Mouse (Mus musculus) kidney, embryonic 15.5 days (tissue): ENCODE data around the gene Zrsr2. TPM values are rescaled to one million over a fixed set of nuclear protein-coding genes. Genes with fewer than 3 reads are reported as not detected.

Source experiments
- ATAC-seq: fragments of 200-750 bp; cut with Nextera tagmentation; replicated peaks from 2 replicates; pipeline ENCODE4 v1.8.0; 2017; ENCODE audit warnings: moderate TSS enrichment; ENCODE audit not compliant: low FRiP score
- H3K27ac ChIP-seq: fragments of 300-500 bp; sonication (generic); 2 replicates; pipeline ENCODE4 v1.5.1; 2015; ENCODE audit warnings: mild to moderate bottlenecking, inconsistent platforms
- H3K27me3 ChIP-seq: fragments of 300-500 bp; sonication (generic); 2 replicates; pipeline ENCODE4 v1.6.1; 2015; ENCODE audit warnings: inconsistent platforms
- H3K36me3 ChIP-seq: fragments of 300-500 bp; sonication (generic); 2 replicates; pipeline ENCODE4 v1.6.1; 2015; ENCODE audit warnings: inconsistent platforms
- H3K4me1 ChIP-seq: fragments of 300-500 bp; sonication (generic); 2 replicates; pipeline ENCODE4 v1.6.1; 2015; ENCODE audit warnings: inconsistent platforms
- H3K4me2 ChIP-seq: fragments of 300-500 bp; sonication (generic); 2 replicates; pipeline ENCODE4 v1.6.1; 2015; ENCODE audit warnings: moderate library complexity, mild to moderate bottlenecking, inconsistent platforms
- H3K4me3 ChIP-seq: fragments of 300-500 bp; sonication (generic); replicated peaks from 2 replicates; pipeline ENCODE4 v1.5.1; 2015; ENCODE audit warnings: mild to moderate bottlenecking, inconsistent platforms
- H3K9ac ChIP-seq: fragments of 300-500 bp; sonication (generic); 2 replicates; pipeline ENCODE4 v1.6.1; 2015; ENCODE audit warnings: mild to moderate bottlenecking, inconsistent platforms
- H3K9me3 ChIP-seq: fragments of 300-500 bp; sonication (generic); replicated peaks from 2 replicates; pipeline ENCODE4 v1.6.1; 2016; ENCODE audit warnings: inconsistent platforms
- WGBS: fragments of 180-500 bp; shearing (Covaris S2); methylation state at CpG from one replicate; pipeline ENCODE4 v1.1.7; 2015; ENCODE audit warnings: mixed read lengths; 5-methylcytosine and 5-hydroxymethylcytosine counted together
- polyA plus RNA-seq: library from polyadenylated mRNA; unstranded; fragments of >200 nt; fragmentation: Nextera tagmentation; extraction: Ambion mirVana; gene quantifications from 2 replicates; pipeline ENCODE4 v1.2.1, GENCODE M21; 2015

The Zrsr2 gene
- polyA plus RNA-seq, 1 experiment from 2014 or later = 60.8 TPM

DNA sequence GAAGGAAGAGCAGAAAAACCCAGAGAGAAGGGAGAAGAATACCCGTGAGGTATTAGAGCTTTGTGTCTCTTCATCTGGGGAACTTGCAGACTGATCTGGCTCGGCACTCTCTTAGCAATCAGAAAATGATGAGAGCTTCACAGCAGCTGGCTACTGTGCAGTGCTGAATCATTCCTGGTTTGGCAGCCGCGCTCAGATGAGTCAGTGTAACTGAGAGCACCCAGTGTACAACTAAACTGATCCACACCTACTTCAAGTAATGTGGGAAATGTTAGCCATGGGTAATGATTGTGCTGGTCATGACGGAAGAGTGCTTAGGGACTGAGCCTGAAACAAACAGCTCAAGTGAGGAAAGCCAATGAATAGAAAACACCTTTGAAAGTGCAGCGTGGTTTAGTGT lies 19.9 kb downstream of the Zrsr2 start:
- Histone ChIP-seq H3K36me3 (peaks cover 53% of the 10 kb centered on the region), H3K4me1 (no peaks in the 10 kb centered on the region), H3K27ac (no peak overlapping the region), H3K4me2 (no peak overlapping the region), H3K9me3 (no peaks in the 10 kb centered on the region), H3K4me3 (no peak overlapping the region), H3K9ac (no peak overlapping the region), H3K27me3 (peaks cover 7% of the 10 kb centered on the region; the same call in 1 of the 2 replicates)
- 88% methylated on average over 6 of the region's 6 CpGs for WGBS
- ATAC-seq = no peak

DNA sequence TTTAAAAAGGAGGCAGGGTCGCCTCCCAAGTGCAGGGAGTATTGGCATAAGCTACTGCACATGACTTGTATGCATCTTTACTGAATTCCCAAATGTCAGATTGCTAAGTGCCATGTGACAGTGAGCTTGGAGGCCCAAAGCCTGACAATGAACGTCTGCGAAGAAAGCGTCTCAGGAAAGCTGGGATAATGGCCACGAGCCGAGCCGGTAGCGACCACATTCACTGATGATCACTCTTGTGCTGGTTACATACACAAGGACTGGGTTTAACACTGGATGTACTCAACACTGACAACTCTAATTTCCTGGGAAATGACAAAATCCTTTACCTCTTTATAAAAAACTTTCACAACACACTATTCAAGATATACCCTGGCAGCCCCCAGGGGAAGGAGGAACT lies 23.7 kb downstream of the Zrsr2 start:
- Histone ChIP-seq H3K9me3 (no peaks in the 10 kb centered on the region), H3K4me2 (no peak overlapping the region), H3K4me3 (no peak overlapping the region), H3K36me3 (peaks cover 26% of the 10 kb centered on the region), H3K27ac (no peak overlapping the region), H3K4me1 (no peaks in the 10 kb centered on the region), H3K27me3 (peaks cover 5% of the 10 kb centered on the region; the same call in 1 of the 2 replicates), H3K9ac (no peak overlapping the region)
- no peak for ATAC-seq
- 87% methylated on average over 8 of the region's 8 CpGs for WGBS

DNA sequence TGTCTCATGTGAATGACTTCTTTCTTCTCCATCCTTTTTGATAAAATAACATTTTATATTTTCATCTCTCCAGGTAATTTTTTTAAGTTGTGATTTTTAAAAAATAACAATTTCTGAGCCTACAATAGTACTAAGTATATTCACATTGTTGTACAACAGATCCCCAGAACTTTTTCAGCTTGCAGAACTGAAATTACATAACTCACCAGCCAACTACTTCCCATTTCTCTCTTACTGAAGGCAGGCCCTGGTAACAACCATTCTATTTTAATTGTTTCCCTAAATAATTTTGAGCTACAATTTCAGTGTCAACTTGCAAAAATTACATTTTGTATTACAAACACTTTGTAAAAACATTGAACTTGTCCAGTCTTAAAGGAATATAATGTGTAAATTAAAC lies 28.9 kb downstream of the Zrsr2 start:
- Histone ChIP-seq H3K27ac (no peak overlapping the region), H3K4me3 (no peak overlapping the region), H3K4me1 (no peaks in the 10 kb centered on the region), H3K36me3 (no peaks in the 10 kb centered on the region), H3K9ac (no peak overlapping the region), H3K4me2 (no peak overlapping the region), H3K27me3 (peaks cover 4% of the 10 kb centered on the region; the same call in 1 of the 2 replicates), H3K9me3 (no peaks in the 10 kb centered on the region)
- ATAC-seq = no peak

DNA sequence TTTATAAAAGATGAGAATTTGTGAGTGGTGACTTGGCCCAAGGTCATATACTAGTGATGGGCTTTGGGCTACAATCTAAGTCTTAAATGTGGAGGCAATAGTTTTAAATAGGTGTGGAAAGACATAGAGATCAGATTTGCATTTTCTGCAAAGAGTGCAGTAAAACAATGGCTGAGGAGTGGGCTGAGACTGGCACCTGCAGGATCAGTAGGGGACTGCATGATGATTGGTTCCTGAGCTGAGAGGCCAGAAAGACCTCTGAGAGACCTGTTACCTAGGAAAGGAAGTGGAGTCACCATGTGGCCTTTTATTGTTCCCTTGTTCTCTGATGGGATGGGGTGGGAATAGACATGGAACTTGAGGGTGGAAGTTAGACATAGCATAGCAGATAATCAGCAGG lies 45.7 kb downstream of the Zrsr2 start:
- Histone ChIP-seq H3K4me1 (no peaks in the 10 kb centered on the region), H3K9me3 (no peaks in the 10 kb centered on the region; the same call in 1 of the 2 replicates), H3K27ac (no peak overlapping the region), H3K9ac (no peak overlapping the region), H3K4me3 (no peak overlapping the region), H3K4me2 (no peak overlapping the region), H3K27me3 (peaks cover 19% of the 10 kb centered on the region), H3K36me3 (no peaks in the 10 kb centered on the region)
- ATAC-seq = no peak

DNA sequence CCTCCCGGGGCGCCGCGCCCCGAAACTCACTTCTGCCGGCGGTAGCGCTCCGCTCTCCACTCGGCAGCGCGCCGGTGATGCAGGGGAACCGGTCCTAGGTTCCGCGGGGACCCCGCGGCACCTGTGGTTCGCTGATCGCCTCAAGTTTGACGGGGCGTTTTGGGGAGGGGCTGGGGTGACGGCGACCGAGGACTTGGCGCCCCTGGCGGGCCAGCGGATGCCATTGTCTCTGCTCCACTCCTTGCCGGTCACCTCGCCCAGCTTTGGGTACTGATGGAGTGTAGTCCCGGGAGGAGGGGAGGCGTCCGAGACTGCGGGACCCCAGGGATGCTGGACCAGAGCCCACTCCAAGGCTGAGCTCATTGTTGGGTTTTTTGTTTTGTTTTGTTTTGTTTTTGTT lies 49.1 kb downstream of the Zrsr2 start:
- Histone ChIP-seq H3K9ac (peak overlapping the region; percentile 49), H3K36me3 (no peaks in the 10 kb centered on the region), H3K9me3 (no peaks in the 10 kb centered on the region; the same call in 1 of the 2 replicates), H3K27me3 (peaks cover 13% of the 10 kb centered on the region; the same call in 1 of the 2 replicates), H3K4me2 (peak overlapping the region; percentile 59), H3K4me1 (no peaks in the 10 kb centered on the region), H3K27ac (peak overlapping the region; percentile 76), H3K4me3 (peak overlapping the region; percentile 66)
- WGBS = 17% methylated on average over 34 of the region's 34 CpGs
- peak; percentile 63 for ATAC-seq

DNA sequence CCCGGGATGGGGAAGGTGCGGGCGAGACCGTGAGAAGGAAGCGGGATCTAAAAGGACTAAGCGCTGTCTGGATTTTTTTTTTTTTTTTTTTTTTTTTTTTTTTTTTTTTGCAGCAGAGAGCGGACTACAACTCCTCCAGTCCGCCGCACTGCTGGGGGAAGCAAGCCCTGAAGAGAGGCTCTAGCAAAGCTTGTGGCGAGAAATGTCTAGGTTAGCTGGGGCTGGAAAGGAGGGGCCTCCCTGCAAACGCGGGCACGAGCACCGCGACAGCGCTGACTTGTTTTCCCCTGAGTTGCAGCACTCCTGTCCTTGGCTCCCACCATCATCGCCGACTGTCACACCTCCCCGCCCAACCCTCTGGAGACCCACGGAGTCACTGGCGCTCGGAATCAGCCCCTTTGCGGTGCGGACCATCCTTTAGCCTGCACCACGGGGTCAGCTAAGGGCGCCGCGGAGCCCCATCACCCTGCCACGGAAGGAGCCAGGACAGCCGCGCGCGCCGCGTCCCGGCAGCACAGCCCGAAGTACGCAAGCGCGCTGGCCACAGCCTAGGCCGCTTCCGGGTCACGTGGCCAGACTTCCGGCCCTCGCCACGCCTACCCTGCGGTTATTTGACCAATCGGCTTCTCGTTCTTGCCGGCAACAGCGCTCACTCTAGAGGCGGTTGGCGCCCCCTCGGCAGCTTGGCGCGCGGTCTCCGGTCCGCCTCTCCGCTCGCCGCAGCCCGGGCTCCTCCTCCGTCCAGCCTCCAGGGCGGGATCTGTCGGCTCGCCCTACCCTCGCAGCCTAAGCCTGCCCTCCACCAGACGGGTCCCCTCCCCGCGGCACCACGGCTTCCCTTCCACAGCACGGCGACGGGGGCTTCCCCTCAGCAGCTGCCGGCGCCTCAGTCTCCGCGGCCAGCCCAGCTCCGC lies 49.9 kb downstream of the Zrsr2 start, which contains the start of gene Ap1s2:
Ap1s2 (plus strand) TSS at position 681 of the 914 bp plus-strand sequence.
- Histone ChIP-seq H3K36me3 (no peaks in the 10 kb centered on the region), H3K4me2 (peak within 1 kb of the TSS; percentile 59), H3K27ac (peak within 1 kb of the TSS; percentile 88), H3K27me3 (peaks cover 13% of the 10 kb centered on the region; the same call in 1 of the 2 replicates), H3K9ac (peak within 1 kb of the TSS; percentile 54), H3K9me3 (no peaks in the 10 kb centered on the region; the same call in 1 of the 2 replicates), H3K4me1 (no peaks in the 10 kb centered on the region), H3K4me3 (peak within 1 kb of the TSS; percentile 66)
- ATAC-seq = peak; percentile 100
- 23% methylated on average over 80 of the region's 80 CpGs for WGBS

DNA sequence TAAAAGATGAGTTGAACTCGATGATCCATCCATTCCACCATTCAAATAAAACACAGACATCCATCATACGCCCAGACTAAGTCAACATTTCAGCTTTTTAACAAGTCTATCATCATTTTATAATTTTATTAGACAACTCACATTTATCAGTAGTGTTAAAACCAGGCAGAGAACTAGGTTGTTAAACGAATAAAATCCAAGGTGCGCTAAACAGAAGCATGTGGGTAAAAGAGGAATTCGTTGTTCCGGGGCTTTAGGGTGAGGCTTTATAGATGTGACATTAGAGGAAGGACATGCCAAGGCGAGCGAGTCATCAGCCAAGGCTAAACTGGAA lies 50.5 kb downstream of the Zrsr2 start:
- Histone ChIP-seq H3K27me3 (peaks cover 16% of the 10 kb centered on the region; the same call in 1 of the 2 replicates), H3K4me1 (no peaks in the 10 kb centered on the region), H3K36me3 (no peaks in the 10 kb centered on the region), H3K9ac (peak overlapping the region; percentile 54), H3K4me2 (peak overlapping the region; percentile 57), H3K9me3 (no peaks in the 10 kb centered on the region; the same call in 1 of the 2 replicates), H3K4me3 (peak overlapping the region; percentile 66), H3K27ac (no peak overlapping the region; the same call in 1 of the 2 replicates)
- WGBS = 27% methylated on average over 8 of the region's 8 CpGs
- ATAC-seq = no peak

DNA sequence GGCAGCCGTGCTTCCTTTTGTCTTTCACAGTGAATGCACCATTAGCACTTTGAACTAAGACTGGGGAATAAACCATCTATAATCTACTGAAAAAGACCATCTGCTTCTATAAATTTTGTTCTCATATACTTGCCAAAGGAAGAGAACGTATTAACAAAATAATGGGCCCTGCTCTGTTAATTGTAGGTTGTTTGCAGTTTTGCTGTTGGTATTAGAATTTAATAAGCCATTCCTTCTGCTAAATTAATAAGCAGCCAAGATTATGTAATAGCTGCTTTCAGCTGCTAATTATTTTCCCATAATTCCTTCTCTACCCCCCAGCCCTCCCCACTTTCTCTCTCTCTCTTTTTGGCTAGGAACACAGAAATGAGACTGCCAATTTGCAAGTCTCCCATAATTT lies 51.6 kb downstream of the Zrsr2 start:
- no peak for ATAC-seq
- 84% methylated on average over 2 of the region's 2 CpGs for WGBS
- no peaks in the 10 kb centered on the region; the same call in 1 of the 2 replicates for H3K9me3 ChIP-seq
- peaks cover 18% of the 10 kb centered on the region for H3K27me3 ChIP-seq
- H3K27ac ChIP-seq = no peak overlapping the region
- H3K4me2 ChIP-seq = no peak overlapping the region
- H3K9ac ChIP-seq = no peak overlapping the region
- H3K36me3 ChIP-seq = no peaks in the 10 kb centered on the region
- H3K4me3 ChIP-seq = no peak overlapping the region
- H3K4me1 ChIP-seq = no peaks in the 10 kb centered on the region

DNA sequence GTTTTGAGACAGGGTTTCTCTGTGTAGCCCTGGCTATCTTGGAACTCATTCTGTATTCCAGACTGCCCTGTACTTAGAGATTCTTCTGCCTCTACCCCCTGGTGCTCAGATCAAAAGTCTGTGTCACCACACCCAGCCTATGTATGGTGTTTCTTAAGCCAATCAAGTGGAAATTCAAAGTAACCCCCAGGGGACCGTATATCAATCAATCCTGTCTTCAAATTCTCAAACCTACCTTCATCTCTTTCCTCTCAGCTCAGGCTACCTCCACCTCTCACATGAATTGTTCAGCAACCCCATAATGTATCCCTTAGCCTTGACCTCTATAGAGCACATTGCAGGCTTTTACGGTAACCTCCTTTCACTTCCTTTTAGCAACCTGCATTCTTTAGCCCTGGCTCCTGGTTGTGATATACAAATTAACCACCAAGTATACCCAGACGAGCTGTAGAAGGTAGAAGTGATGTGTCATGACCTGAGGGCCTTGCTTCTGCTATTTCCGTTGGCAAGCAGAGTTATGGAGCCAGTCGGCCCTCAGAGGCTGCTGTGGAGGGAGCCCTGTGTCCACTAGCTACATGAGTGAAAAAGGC lies 58.9 kb downstream of the Zrsr2 start:
- no peaks in the 10 kb centered on the region for H3K9me3 ChIP-seq
- H3K36me3 ChIP-seq = no peaks in the 10 kb centered on the region
- no peak overlapping the region for H3K9ac ChIP-seq
- no peak overlapping the region for H3K27ac ChIP-seq
- no peak for ATAC-seq
- WGBS = 44% methylated on average over 5 of the region's 5 CpGs
- peaks cover 37% of the 10 kb centered on the region for H3K27me3 ChIP-seq
- no peaks in the 10 kb centered on the region for H3K4me1 ChIP-seq
- no peak overlapping the region for H3K4me2 ChIP-seq
- no peak overlapping the region for H3K4me3 ChIP-seq

DNA sequence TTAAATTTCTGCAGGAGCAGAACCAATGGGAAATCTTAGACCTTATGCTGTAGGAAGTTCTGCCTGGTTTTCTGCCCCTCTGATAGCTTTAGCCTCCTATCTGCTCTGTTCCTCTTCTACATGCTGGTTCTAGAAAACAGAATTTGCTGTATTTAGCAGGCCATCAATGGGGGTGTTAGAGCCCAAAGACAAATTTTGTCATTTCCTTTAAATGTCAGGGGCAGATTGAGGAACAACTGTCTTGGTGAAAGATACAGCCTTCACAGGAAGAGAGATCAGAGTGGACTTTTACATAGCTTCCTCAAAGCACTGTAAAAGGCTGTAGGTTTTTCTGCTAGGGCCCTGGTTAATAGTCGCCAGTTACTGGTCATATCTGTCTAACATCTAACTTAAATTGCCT lies 61.1 kb downstream of the Zrsr2 start:
- H3K4me2 ChIP-seq = no peak overlapping the region
- H3K4me1 ChIP-seq = no peaks in the 10 kb centered on the region
- H3K36me3 ChIP-seq = no peaks in the 10 kb centered on the region
- peaks cover 32% of the 10 kb centered on the region for H3K27me3 ChIP-seq
- no peak overlapping the region for H3K9ac ChIP-seq
- no peak overlapping the region for H3K4me3 ChIP-seq
- no peak for ATAC-seq
- H3K27ac ChIP-seq = no peak overlapping the region
- 66% methylated on average over 1 of the region's 1 CpGs for WGBS
- no peaks in the 10 kb centered on the region for H3K9me3 ChIP-seq

DNA sequence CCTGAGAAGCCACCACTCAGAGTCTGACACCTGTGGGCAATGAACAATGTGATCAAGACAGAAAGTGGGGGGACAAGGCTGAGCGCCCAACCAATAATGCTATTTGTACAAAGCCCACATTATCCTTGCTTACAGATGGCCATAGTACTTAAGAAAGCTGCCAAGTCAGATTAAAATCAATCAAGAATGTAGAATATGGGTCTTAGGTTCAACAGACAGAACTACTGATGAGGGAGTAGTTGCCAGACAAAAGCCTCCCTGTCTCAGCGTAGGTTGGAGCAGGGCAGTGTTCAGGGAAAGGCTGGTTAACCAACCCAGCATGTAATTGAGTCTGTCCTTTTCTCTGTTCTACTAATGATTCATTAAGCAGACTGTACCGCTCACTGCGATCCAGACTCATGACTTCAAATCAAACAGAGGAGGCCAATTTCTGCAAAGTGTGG lies 72.9 kb downstream of the Zrsr2 start:
- 65% methylated on average over 4 of the region's 4 CpGs for WGBS
- ATAC-seq = peak; percentile 94
- Histone ChIP-seq H3K4me3 (no peak overlapping the region), H3K27me3 (peaks cover 12% of the 10 kb centered on the region; the same call in 1 of the 2 replicates), H3K4me2 (no peak overlapping the region), H3K27ac (no peak overlapping the region), H3K4me1 (no peaks in the 10 kb centered on the region), H3K36me3 (no peaks in the 10 kb centered on the region), H3K9ac (no peak overlapping the region), H3K9me3 (no peaks in the 10 kb centered on the region)
